Mouse (Mus musculus) embryonic fibroblast, embryonic 13.5 days (primary cell): ENCODE measurements around the gene Ube4b.

ENCODE experiments used
- CTCF ChIP-seq: IDR thresholded peaks from 2 replicates; pipeline ENCODE4 v1.5.1; 2011; ENCODE audit warnings: mild to moderate bottlenecking, control low read depth, low read length, moderate library complexity, borderline replicate concordance; ENCODE audit not compliant: insufficient read depth
- POLR2A ChIP-seq: IDR thresholded peaks from 2 replicates; pipeline ENCODE4 v1.6.1; 2011; ENCODE audit warnings: low read depth, mild to moderate bottlenecking, control low read depth, low read length, moderate library complexity

GRCm38 (mm10) chr4:149404640-149405465 lies 21.7 kb downstream of the Ube4b start:
- TF ChIP-seq CTCF (no peak), POLR2A (no peak)
